Mouse (Mus musculus): ENCODE results near the gene Sgms1.

DNA sequence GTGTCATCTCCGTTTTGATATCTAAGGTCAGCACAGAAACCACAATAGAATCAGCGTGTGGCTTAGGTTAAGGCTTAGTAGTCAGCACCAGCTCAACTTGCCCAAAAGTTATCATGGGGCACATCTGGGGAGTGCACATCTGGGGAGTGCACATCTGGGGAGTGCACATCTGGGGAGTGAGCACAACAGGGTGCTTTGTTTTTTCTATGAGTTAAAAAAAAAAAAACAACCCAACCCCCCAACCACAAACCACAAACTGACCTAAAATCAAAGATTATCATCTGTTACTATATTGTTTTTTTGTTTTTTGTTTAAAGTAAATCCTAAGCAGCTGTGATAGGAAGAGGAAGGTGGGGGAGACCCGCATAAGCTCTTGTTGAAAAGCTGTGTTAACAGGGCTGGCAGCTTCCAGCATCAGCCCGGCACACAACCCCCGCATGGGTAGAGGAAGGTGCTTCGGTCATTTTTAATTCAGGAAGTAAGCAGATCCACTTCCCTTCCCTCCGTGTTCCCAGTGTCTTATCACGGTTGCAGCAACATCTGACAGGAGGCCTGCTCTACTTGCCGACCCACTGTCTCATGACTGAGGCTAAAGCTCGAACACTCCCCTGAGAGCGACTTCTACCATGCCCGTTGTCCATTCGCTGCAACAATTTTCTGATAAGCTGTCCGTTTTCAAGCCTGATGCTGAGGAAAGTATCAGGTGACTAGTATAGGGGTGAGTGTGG is 251.0 kb downstream of the Sgms1 start:
- TF ChIP-seq POLR2A (IDR thresholded peaks at IDR 0.05; ENCODE audit: low read depth, low read length) (no peak), CTCF (IDR thresholded peaks at IDR 0.05; ENCODE audit: extremely low read depth, insufficient read depth, insufficient read length, insufficient replicate concordance) (no peak)
